Mouse (Mus musculus): ENCODE data around the gene Dusp10. TPM values are rescaled to one million over a fixed set of nuclear protein-coding genes. Genes with fewer than 3 reads are reported as not detected.

The Dusp10 gene
- total and polyA plus RNA-seq, 2 experiments from 2014 or later: 4.5 to 10.5 TPM

GRCm38 (mm10) chr1:184067704-184068558, 54.8 kb downstream of the Dusp10 start:
- DNase-seq (ENCODE audit: low spot score) (no peak), ATAC-seq (ENCODE audit: low FRiP score) (no peak)
- no peak overlapping the region for H3K4me2 ChIP-seq (ENCODE audit: low read depth, low read length, poor library complexity, severe bottlenecking)
- no peaks in the 10 kb centered on the region for H3K27me3 ChIP-seq (ENCODE audit: insufficient read depth, low read length)
- TF ChIP-seq CTCF (IDR thresholded peaks at IDR 0.05): no peak
- H3K9me3 ChIP-seq (ENCODE audit: low read length): no peaks in the 10 kb centered on the region
- no peak overlapping the region for H3K9ac ChIP-seq (replicated peaks; ENCODE audit: low read length, poor library complexity, severe bottlenecking)
- no peak overlapping the region for H3K4me3 ChIP-seq (ENCODE audit: low read depth, low read length)
- H3K4me1 ChIP-seq (ENCODE audit: insufficient read depth, low read length): no peaks in the 10 kb centered on the region
- 95% methylated on average over 18 of the region's 18 CpGs for WGBS
- H3K36me3 ChIP-seq (ENCODE audit: insufficient read depth, low read length): peaks cover 4% of the 10 kb centered on the region; the same call in 1 of the 2 replicates
- no peak overlapping the region for H3K27ac ChIP-seq (ENCODE audit: low read depth, low read length)

GRCm38 (mm10) chr1:184068971-184069370, 55.9 kb downstream of the Dusp10 start:
- WGBS: over 99% methylated on average over 12 of the region's 12 CpGs
- no peak for TF ChIP-seq CTCF (IDR thresholded peaks at IDR 0.05)
- no peak for DNase-seq (ENCODE audit: low spot score)

DNA sequence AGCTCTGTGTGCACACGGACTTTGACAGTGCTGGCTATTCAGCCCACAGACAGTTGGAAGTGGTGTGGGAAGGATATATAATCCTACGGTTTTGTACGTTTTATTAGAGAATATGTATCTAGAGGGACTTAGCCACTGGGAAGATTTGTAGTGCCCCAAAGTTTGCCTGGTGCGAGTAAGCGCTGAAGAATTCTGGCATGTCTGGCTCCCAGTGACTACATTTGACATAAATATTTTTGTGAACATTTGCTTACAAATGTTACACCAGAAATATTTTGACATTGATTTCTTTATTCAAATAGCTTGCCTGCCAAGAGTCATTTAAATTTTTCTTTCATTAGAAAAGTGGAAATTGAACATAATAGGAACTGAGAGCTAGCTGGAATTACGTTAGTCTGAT, 63.0 kb downstream of the Dusp10 start:
- Histone ChIP-seq H3K4me3 (ENCODE audit: low read depth, low read length) (no peak overlapping the region), H3K27ac (ENCODE audit: low read depth, low read length) (no peak overlapping the region), H3K36me3 (ENCODE audit: insufficient read depth, low read length) (no peaks in the 10 kb centered on the region; the same call in 1 of the 2 replicates), H3K4me1 (ENCODE audit: insufficient read depth, low read length) (no peaks in the 10 kb centered on the region), H3K27me3 (ENCODE audit: insufficient read depth, low read length) (no peaks in the 10 kb centered on the region), H3K9ac (replicated peaks; ENCODE audit: low read length, poor library complexity, severe bottlenecking) (no peak overlapping the region), H3K4me2 (ENCODE audit: low read depth, low read length, poor library complexity, severe bottlenecking) (no peak overlapping the region), H3K9me3 (ENCODE audit: low read length) (no peaks in the 10 kb centered on the region)
- ATAC-seq (ENCODE audit: low FRiP score) (no peak), DNase-seq (ENCODE audit: low spot score) (no peak)
- WGBS: 72% methylated on average over 6 of the region's 6 CpGs
- TF ChIP-seq CTCF (IDR thresholded peaks at IDR 0.05): no peak

More at GRCm38 (mm10) chr1:184068971-184069370, 55.9 kb downstream of the Dusp10 start:
- H3K27ac ChIP-seq (ENCODE audit: low read depth, low read length): no peak overlapping the region
- ATAC-seq (ENCODE audit: low FRiP score): no peak
- no peaks in the 10 kb centered on the region for H3K9me3 ChIP-seq (ENCODE audit: low read length)
- no peak overlapping the region for H3K9ac ChIP-seq (replicated peaks; ENCODE audit: low read length, poor library complexity, severe bottlenecking)
- H3K36me3 ChIP-seq (ENCODE audit: insufficient read depth, low read length): peaks cover 4% of the 10 kb centered on the region; the same call in 1 of the 2 replicates
- no peaks in the 10 kb centered on the region for H3K4me1 ChIP-seq (ENCODE audit: insufficient read depth, low read length)
- no peaks in the 10 kb centered on the region for H3K27me3 ChIP-seq (ENCODE audit: insufficient read depth, low read length)
- H3K4me2 ChIP-seq (ENCODE audit: low read depth, low read length, poor library complexity, severe bottlenecking): no peak overlapping the region
- H3K4me3 ChIP-seq (ENCODE audit: low read depth, low read length): no peak overlapping the region

DNA sequence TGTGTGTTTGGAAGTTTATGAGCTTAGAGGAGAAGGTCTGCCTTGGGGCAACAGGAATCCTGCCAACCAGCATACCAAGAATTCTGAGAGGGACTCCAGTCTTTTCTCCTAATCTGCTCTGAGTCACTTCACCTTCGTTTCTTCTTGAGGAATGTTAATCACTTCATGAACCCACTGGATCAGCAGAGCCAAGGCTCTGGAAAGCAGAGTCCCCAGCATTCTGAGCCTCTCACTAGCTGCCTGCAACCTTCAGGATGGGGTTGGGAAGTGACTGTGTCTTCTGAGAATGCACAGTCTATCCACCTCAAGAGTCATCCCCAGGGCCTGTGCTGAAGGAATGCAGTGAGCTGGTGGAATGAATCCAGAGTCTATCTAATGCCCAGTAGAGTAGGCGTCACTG, 63.7 kb downstream of the Dusp10 start:
- Histone ChIP-seq H3K9me3 (ENCODE audit: low read length) (no peaks in the 10 kb centered on the region), H3K36me3 (ENCODE audit: insufficient read depth, low read length) (no peaks in the 10 kb centered on the region), H3K27ac (ENCODE audit: low read depth, low read length) (no peak overlapping the region), H3K4me2 (ENCODE audit: low read depth, low read length, poor library complexity, severe bottlenecking) (no peak overlapping the region), H3K9ac (replicated peaks; ENCODE audit: low read length, poor library complexity, severe bottlenecking) (no peak overlapping the region), H3K4me1 (ENCODE audit: insufficient read depth, low read length) (no peaks in the 10 kb centered on the region), H3K4me3 (ENCODE audit: low read depth, low read length) (no peak overlapping the region), H3K27me3 (ENCODE audit: insufficient read depth, low read length) (no peaks in the 10 kb centered on the region)
- WGBS: 62% methylated on average over 2 of the region's 2 CpGs
- TF ChIP-seq CTCF (IDR thresholded peaks at IDR 0.05): no peak
- no peak for DNase-seq (ENCODE audit: low spot score)
- no peak for ATAC-seq (ENCODE audit: low FRiP score)

DNA sequence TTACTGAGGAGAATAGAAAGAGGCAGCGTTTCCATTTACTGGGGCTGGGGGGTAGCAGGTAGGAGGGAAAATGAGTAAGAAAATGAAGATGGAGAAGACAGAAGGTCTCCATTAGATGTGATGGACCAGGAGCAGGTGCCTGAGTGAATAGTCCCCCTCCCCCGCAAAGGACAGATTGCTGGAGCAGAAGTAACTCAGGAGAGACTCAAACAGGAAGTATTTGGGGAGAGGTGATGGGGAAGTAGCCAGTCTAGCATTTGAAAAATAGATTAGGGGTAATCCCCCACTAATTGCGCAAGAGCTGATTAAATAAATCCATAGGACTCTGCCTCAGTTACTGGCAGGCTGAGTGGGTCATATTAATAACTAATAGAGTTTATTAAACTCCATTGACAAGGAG, 66.2 kb downstream of the Dusp10 start:
- no peak overlapping the region for H3K27ac ChIP-seq (ENCODE audit: low read depth, low read length)
- WGBS: 94% methylated on average over 3 of the region's 3 CpGs

DNA sequence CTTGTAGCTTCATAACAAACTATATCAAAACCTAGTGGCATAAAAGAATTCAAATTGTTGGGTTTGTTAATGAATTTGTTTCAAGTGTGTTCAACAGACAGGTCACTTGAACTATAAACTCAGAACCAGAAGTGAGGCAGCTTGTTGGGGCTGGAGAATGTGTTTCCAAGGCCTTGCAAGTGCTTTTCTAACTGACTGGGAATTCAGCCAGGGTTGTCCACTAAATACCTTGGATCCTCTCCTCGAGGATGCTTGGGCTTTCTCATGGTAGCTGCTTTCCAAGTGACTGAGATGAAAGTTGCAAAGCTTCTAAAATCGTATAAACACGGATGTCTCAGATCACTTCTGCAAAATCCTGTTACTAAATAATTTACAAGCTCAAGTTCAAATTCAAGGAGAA, 69.6 kb downstream of the Dusp10 start:
- H3K27me3 ChIP-seq (ENCODE audit: insufficient read depth, low read length): no peaks in the 10 kb centered on the region
- DNase-seq (ENCODE audit: low spot score) (no peak), ATAC-seq (ENCODE audit: low FRiP score) (no peak)
- 72% methylated on average over 3 of the region's 3 CpGs for WGBS
- H3K4me3 ChIP-seq (ENCODE audit: low read depth, low read length): no peak overlapping the region
- no peak overlapping the region for H3K4me2 ChIP-seq (ENCODE audit: low read depth, low read length, poor library complexity, severe bottlenecking)
- no peaks in the 10 kb centered on the region for H3K36me3 ChIP-seq (ENCODE audit: insufficient read depth, low read length)
- no peak for TF ChIP-seq CTCF (IDR thresholded peaks at IDR 0.05)
- H3K9ac ChIP-seq (replicated peaks; ENCODE audit: low read length, poor library complexity, severe bottlenecking): no peak overlapping the region
- no peaks in the 10 kb centered on the region for H3K9me3 ChIP-seq (ENCODE audit: low read length)
- no peaks in the 10 kb centered on the region for H3K4me1 ChIP-seq (ENCODE audit: insufficient read depth, low read length)
- no peak overlapping the region for H3K27ac ChIP-seq (ENCODE audit: low read depth, low read length)

More for the DNA sequence above, 66.2 kb downstream of the Dusp10 start:
- H3K4me1 ChIP-seq (ENCODE audit: insufficient read depth, low read length): no peaks in the 10 kb centered on the region
- no peak for TF ChIP-seq CTCF (IDR thresholded peaks at IDR 0.05)
- H3K27me3 ChIP-seq (ENCODE audit: insufficient read depth, low read length): no peaks in the 10 kb centered on the region
- H3K4me3 ChIP-seq (ENCODE audit: low read depth, low read length): no peak overlapping the region
- H3K9ac ChIP-seq (replicated peaks; ENCODE audit: low read length, poor library complexity, severe bottlenecking): no peak overlapping the region
- no peak for ATAC-seq (ENCODE audit: low FRiP score)
- no peak for DNase-seq (ENCODE audit: low spot score)
- no peaks in the 10 kb centered on the region for H3K36me3 ChIP-seq (ENCODE audit: insufficient read depth, low read length)
- no peaks in the 10 kb centered on the region for H3K9me3 ChIP-seq (ENCODE audit: low read length)
- no peak overlapping the region for H3K4me2 ChIP-seq (ENCODE audit: low read depth, low read length, poor library complexity, severe bottlenecking)
